Mouse (Mus musculus) liver, embryonic 12.5 days (tissue): ENCODE results near the gene Hyou1. TPM values are rescaled to one million over a fixed set of nuclear protein-coding genes. Genes with fewer than 3 reads are reported as not detected.
"Not testable (repeated sequence)": the region's sequence is repeated elsewhere in the genome, so short reads cannot be mapped to it uniquely, and the experiment has no call there.

ENCODE experiments used
- ATAC-seq: fragments of 200-750 bp; cut with Nextera tagmentation; 2 replicates; pipeline ENCODE4 v1.8.0; 2017; ENCODE audit warnings: moderate number of reproducible peaks, mild to moderate bottlenecking, moderate library complexity
- H3K27ac ChIP-seq: fragments of 300-500 bp; sonication (generic); 2 replicates; pipeline ENCODE4 v1.5.1; 2016; ENCODE audit warnings: mild to moderate bottlenecking
- H3K27me3 ChIP-seq: fragments of 300-500 bp; sonication (generic); replicated peaks from 2 replicates; pipeline ENCODE4 v1.6.1; 2016; ENCODE audit warnings: mild to moderate bottlenecking, moderate library complexity
- H3K36me3 ChIP-seq: fragments of 300-500 bp; sonication (generic); 2 replicates; pipeline ENCODE4 v1.6.1; 2016; ENCODE audit warnings: mild to moderate bottlenecking, moderate library complexity
- H3K4me1 ChIP-seq: fragments of 300-500 bp; sonication (generic); 2 replicates; pipeline ENCODE4 v1.6.1; 2016
- H3K4me2 ChIP-seq: fragments of 300-500 bp; sonication (generic); 2 replicates; pipeline ENCODE4 v1.6.1; 2016; ENCODE audit warnings: mild to moderate bottlenecking, moderate library complexity
- H3K4me3 ChIP-seq: fragments of 300-500 bp; sonication (generic); 2 replicates; pipeline ENCODE4 v1.5.1; 2016; ENCODE audit warnings: mild to moderate bottlenecking, moderate library complexity
- H3K9ac ChIP-seq: fragments of 300-500 bp; sonication (generic); 2 replicates; pipeline ENCODE4 v1.6.1; 2016; ENCODE audit warnings: mild to moderate bottlenecking, moderate library complexity
- H3K9me3 ChIP-seq: fragments of 300-500 bp; sonication (generic); replicated peaks from 2 replicates; pipeline ENCODE4 v1.6.1; 2016; ENCODE audit warnings: mild to moderate bottlenecking, moderate library complexity
- WGBS: fragments of 180-500 bp; shearing (Covaris S2); methylation state at CpG from one replicate; pipeline ENCODE4 v1.1.7; 2016; ENCODE audit not compliant: insufficient replicate concordance; 5-methylcytosine and 5-hydroxymethylcytosine counted together
- polyA plus RNA-seq: library from polyadenylated mRNA; unstranded; fragments of >200 nt; fragmentation: Nextera tagmentation; extraction: Ambion mirVana; gene quantifications from 2 replicates; pipeline ENCODE4 v1.2.1, GENCODE M21; 2016

Hyou1 gene
- polyA plus RNA-seq, 1 experiment from 2014 or later = 26.4 TPM

- WGBS = 76% methylated on average over 2 of the region's 2 CpGs
- Histone ChIP-seq H3K27me3 (no peaks in the 10 kb centered on the region), H3K36me3 (peaks cover 72% of the 10 kb centered on the region), H3K27ac (peak overlapping the region; percentile 58; the same call in 1 of the 2 replicates), H3K9ac (no peak overlapping the region), H3K4me3 (no peak overlapping the region), H3K4me1 (peaks cover 59% of the 10 kb centered on the region), H3K4me2 (no peak overlapping the region), H3K9me3 (no peaks in the 10 kb centered on the region)
- no peak for ATAC-seq
Measured at GRCm38 (mm10) chr9:44410647-44411336, 31.5 kb downstream of the Hyou1 start.

GRCm38 (mm10) chr9:44411601-44412130, 32.4 kb downstream of the Hyou1 start:
- Histone ChIP-seq H3K27me3 (no peaks in the 10 kb centered on the region), H3K4me3 (no peak overlapping the region), H3K9ac (0 out of 2 replicates have a peak overlapping the region, but pooled peaks have one; percentile 1), H3K9me3 (no peaks in the 10 kb centered on the region), H3K4me1 (peaks cover 57% of the 10 kb centered on the region), H3K4me2 (no peak overlapping the region), H3K36me3 (peaks cover 80% of the 10 kb centered on the region), H3K27ac (peak overlapping the region; percentile 70)
- 69% methylated on average over 1 of the region's 1 CpGs for WGBS
- no peak for ATAC-seq

DNA sequence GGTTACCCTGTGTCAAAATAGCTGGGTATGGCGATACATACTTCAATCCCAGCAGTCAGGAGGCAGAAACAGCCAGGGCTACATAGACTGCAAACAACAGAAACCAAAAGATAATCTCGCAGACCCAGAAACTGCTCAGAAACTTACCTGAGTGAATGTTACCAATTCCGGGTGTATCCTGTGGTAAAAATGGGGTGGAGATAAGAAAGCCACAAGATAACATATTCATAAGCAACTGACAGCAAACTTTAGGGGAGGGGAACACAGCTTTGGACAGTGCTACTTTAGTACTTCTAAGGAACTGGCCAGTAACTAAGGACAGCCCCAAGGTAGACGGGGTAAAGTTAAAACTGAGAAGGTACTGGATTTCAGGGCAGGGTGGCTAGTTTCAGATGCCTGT, 33.0 kb downstream of the Hyou1 start:
- H3K4me3 ChIP-seq = no peak overlapping the region
- no peaks in the 10 kb centered on the region for H3K27me3 ChIP-seq
- H3K4me1 ChIP-seq = peaks cover 62% of the 10 kb centered on the region
- ATAC-seq = no peak
- H3K4me2 ChIP-seq = no peak overlapping the region
- peak overlapping the region; percentile 23; the same call in 1 of the 2 replicates for H3K9ac ChIP-seq
- no peaks in the 10 kb centered on the region for H3K9me3 ChIP-seq
- 27% methylated on average over 4 of the region's 4 CpGs for WGBS
- H3K36me3 ChIP-seq = peaks cover 80% of the 10 kb centered on the region
- H3K27ac ChIP-seq = peak overlapping the region; percentile 70

- peaks cover 80% of the 10 kb centered on the region for H3K36me3 ChIP-seq
- H3K9ac ChIP-seq = no peak overlapping the region
- H3K4me1 ChIP-seq = peaks cover 65% of the 10 kb centered on the region
- WGBS = 78% methylated on average over 2 of the region's 2 CpGs
- H3K9me3 ChIP-seq = no peaks in the 10 kb centered on the region
- peak overlapping the region; percentile 70 for H3K27ac ChIP-seq
- no peak overlapping the region for H3K4me3 ChIP-seq
- no peaks in the 10 kb centered on the region for H3K27me3 ChIP-seq
- ATAC-seq = no peak
- H3K4me2 ChIP-seq = no peak overlapping the region
Measured at GRCm38 (mm10) chr9:44412781-44413180, 33.5 kb downstream of the Hyou1 start.

- peak overlapping the region; percentile 95 for H3K4me3 ChIP-seq
- H3K4me2 ChIP-seq = peak overlapping the region; percentile 90
- WGBS = 6% methylated on average over 26 of the region's 26 CpGs
- H3K9me3 ChIP-seq = no peaks in the 10 kb centered on the region
- peaks cover 29% of the 10 kb centered on the region for H3K4me1 ChIP-seq
- no peaks in the 10 kb centered on the region for H3K27me3 ChIP-seq
- peaks cover 40% of the 10 kb centered on the region for H3K36me3 ChIP-seq
- peak overlapping the region; percentile 85 for H3K27ac ChIP-seq
- ATAC-seq = peak; percentile 76
- peak overlapping the region; percentile 93 for H3K9ac ChIP-seq
Measured at GRCm38 (mm10) chr9:44417156-44417891, 38.0 kb downstream of the Hyou1 start.

DNA sequence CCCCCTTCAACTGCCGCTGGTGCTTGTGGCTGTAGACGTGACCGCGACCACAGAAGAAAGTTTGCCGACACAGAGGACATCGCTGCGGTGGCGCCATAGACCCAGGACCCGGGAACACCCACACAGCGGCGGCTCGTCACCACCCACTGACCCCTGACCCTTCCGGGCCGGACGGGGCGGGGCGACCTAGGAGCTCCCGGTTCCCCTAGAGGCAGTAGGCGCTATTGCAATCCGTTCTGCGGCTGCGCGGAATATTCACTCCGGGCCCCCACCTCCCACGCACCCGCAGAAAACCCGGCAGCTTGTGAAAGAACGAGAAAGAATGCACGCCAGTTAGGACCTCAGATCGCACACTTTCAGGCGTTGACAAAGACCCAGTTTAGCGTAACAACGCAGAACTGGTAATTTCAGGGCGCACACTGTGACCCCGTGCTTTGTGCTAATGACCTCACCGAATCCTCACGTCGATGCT, 38.6 kb downstream of the Hyou1 start:
- Histone ChIP-seq H3K4me1 (peaks cover 23% of the 10 kb centered on the region), H3K4me2 (peak overlapping the region; percentile 90), H3K27me3 (no peaks in the 10 kb centered on the region), H3K27ac (peak overlapping the region; percentile 85), H3K36me3 (peaks cover 34% of the 10 kb centered on the region), H3K9me3 (no peaks in the 10 kb centered on the region), H3K4me3 (peak overlapping the region; percentile 95), H3K9ac (peak overlapping the region; percentile 93)
- WGBS = under 1% methylated on average over 38 of the region's 38 CpGs
- ATAC-seq = peak; percentile 95

- peaks cover 20% of the 10 kb centered on the region for H3K4me1 ChIP-seq
- 65% methylated on average over 14 of the region's 14 CpGs for WGBS
- H3K27me3 ChIP-seq = no peaks in the 10 kb centered on the region
- peak within 1 kb of the TSS; percentile 93 for H3K9ac ChIP-seq
- H3K36me3 ChIP-seq = peaks cover 26% of the 10 kb centered on the region
- peak within 1 kb of the TSS; percentile 95 for H3K4me3 ChIP-seq
- H3K9me3 ChIP-seq = no peaks in the 10 kb centered on the region
- ATAC-seq = no peak
- peak within 1 kb of the TSS; percentile 85 for H3K27ac ChIP-seq
- H3K4me2 ChIP-seq = peak within 1 kb of the TSS; percentile 90
Measured at GRCm38 (mm10) chr9:44418519-44419385, 39.5 kb downstream of the Hyou1 start, which contains the start of gene Ccdc84. TSS of gene Ccdc84 (minus strand) at chr9:44418569.

- not testable (repeated sequence) for H3K27me3 ChIP-seq, ATAC-seq, H3K4me2 ChIP-seq, H3K27ac ChIP-seq, H3K9me3 ChIP-seq, H3K9ac ChIP-seq, H3K4me3 ChIP-seq
- H3K36me3 ChIP-seq = peaks cover 16% of the 10 kb centered on the region
- peaks cover 20% of the 10 kb centered on the region for H3K4me1 ChIP-seq
- 81% methylated on average over 9 of the region's 9 CpGs for WGBS
Measured at GRCm38 (mm10) chr9:44419730-44420129, 40.4 kb downstream of the Hyou1 start.

DNA sequence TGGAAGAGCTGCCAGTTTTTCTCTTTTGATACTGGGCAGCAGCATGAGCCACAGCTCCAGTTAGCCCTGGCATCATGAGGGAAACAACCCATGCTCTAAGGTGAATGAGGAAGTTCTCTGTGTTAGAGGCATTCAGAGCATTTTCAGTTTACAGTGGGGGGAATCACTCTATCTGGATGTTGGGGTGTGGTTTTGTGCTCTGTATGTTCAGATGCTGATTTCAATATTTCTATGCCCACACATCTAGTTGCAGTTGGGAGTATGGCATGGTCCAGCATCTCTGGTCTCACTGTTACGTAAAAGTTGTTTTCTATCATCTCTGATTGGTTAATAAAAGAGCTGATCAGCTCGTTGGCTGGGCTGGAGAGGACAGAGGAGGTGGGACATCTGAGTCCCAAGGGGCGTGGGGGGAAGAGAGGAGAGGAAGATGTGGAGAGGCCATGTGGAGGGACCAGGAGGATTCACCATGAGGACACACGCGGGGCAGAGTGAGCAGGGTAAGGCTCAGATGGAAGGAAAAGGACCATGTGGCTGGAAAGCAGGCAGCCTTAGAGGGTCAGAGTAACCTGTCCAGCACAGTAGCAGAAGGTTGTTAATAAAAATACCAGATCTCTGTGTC, 41.1 kb downstream of the Hyou1 start:
- whole genome bisulfite sequencing = 60% methylated on average over 5 of the region's 5 CpGs
- Histone ChIP-seq H3K27ac (no peak overlapping the region), H3K36me3 (peaks cover 12% of the 10 kb centered on the region)

GRCm38 (mm10) chr9:44423576-44423975, 44.3 kb downstream of the Hyou1 start:
- Histone ChIP-seq H3K36me3 (no peaks in the 10 kb centered on the region), H3K9ac (no peak overlapping the region), H3K27me3 (peaks cover 3% of the 10 kb centered on the region; the same call in 1 of the 2 replicates), H3K4me1 (peaks cover 3% of the 10 kb centered on the region; the same call in 1 of the 2 replicates), H3K9me3 (no peaks in the 10 kb centered on the region), H3K4me2 (no peak overlapping the region), H3K4me3 (no peak overlapping the region), H3K27ac (no peak overlapping the region)
- ATAC-seq = no peak
- 64% methylated on average over 4 of the region's 4 CpGs for WGBS

More for the DNA sequence above, 41.1 kb downstream of the Hyou1 start:
- no peak for ATAC-seq
- Histone ChIP-seq H3K4me1 (peaks cover 20% of the 10 kb centered on the region), H3K4me3 (no peak overlapping the region), H3K4me2 (no peak overlapping the region), H3K9me3 (no peaks in the 10 kb centered on the region), H3K9ac (no peak overlapping the region), H3K27me3 (peaks cover under 1% of the 10 kb centered on the region; the same call in 1 of the 2 replicates)
